Mouse (Mus musculus) adrenal gland, adult 8-10 months (tissue): Measurements from ENCODE around the gene Zdhhc20. TPM values are rescaled to one million over a fixed set of nuclear protein-coding genes. Genes with fewer than 3 reads are reported as not detected.
A peak's percentile ranks its signal among the peaks of the same experiment; 100 is the strongest.
"Not testable (repeated sequence)": the region's sequence is repeated elsewhere in the genome, so short reads cannot be mapped to it uniquely, and the experiment has no call there.

Experiments used
- DNase-seq: peaks from one replicate; pipeline ENCODE4 v3.0.0; 2022
- total RNA-seq, 4 experiments: library from RNA; stranded (reverse); gene quantifications; 2 replicates each; pipeline ENCODE4 v1.2.4; 2022

Zdhhc20 gene
- total RNA-seq, 4 experiments from 2014 or later, result 43.3 to 60.0 (median 49.9) TPM

GRCm38 (mm10) chr14:57889541-57890010 is 500 bp downstream of the Zdhhc20 start:
- DNase-seq, result peak; percentile 31

GRCm38 (mm10) chr14:57887171-57887570 is 2.9 kb downstream of the Zdhhc20 start:
- no peak for DNase-seq

DNA sequence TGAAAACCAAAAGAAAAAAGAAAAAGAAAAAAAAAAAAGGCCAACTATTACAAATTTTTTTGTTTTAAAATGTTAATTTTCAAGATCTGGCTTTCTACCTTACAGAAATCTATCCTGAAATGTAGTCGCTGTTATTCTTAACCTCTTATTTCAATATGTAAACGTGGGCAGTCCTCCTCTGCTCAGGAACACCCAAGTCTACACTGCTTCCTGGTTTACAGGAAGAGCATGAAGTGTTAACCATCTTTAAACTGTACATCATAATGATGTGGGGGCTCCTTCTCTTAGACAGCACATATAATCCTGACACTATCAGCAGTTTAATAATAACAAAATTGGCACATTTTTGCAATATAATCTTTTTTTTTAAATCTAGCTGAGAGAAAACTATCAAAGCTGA is 4.0 kb downstream of the Zdhhc20 start:
- no peak for DNase-seq

DNA sequence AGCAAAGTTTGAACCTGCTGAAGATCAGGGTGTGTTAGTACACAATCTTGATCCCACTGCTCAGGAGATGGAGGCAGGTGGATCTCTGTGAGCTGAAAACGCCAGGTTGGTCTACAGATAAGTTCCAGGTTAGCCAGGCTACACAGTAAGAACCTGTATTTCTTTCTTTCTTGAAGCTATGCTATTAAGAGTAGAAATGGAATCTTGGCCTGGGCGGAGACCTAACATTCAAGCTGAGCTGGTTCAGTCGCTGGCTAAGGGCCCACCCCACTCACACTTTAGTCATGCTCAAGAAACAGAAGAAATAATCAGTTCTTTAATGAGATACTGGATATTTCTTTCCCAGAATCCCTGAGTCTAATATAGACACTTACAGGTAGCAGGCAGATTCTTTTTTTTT is 6.7 kb downstream of the Zdhhc20 start:
- no peak for DNase-seq

GRCm38 (mm10) chr14:57882720-57883119 is 7.4 kb downstream of the Zdhhc20 start:
- peak; percentile 26 for DNase-seq

DNA sequence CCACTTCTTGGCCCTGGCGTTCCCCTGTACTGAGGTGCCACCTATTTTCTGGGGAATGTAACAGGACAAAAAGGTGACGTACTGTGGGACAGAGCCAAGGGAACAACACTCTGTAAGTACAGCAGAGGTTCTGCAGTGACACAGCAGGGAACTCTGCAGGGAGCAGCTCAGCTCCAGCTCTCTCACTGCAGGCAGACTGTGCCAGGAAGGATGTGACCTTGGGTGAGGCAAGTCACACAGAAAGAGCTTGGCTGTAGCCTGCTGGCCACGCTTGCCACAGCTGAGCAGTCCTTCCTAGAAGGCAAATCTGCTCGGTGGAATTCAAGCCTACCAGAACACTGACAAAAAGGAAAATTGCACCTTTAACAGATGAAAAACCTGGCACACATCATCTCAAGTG is 8.3 kb downstream of the Zdhhc20 start:
- peak; percentile 84 for DNase-seq

- no peak for DNase-seq
Measured at GRCm38 (mm10) chr14:57881074-57881473, 9.0 kb downstream of the Zdhhc20 start.

DNA sequence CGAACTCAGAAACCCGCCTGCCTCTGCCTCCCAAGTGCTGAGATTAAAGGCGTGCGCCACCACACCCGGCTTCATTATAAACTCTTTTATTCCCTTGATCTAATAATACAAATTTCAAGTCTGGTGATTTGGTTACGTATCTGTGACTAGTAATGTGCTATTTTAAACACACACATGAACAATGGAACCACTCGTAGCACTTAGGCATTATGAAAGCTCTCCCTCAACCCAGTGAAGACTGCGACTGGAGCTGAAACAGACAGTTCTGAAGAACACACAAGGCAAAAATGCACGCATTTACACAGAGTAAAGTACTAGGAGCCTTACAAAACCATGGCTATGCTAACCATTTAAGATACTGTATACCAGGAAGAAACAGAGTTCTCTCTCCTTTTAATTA is 12.2 kb downstream of the Zdhhc20 start:
- DNase-seq, result no peak

- DNase-seq, result no peak
Measured at GRCm38 (mm10) chr14:57866676-57867276, 23.3 kb downstream of the Zdhhc20 start.

- DNase-seq, result no peak
Measured at GRCm38 (mm10) chr14:57865256-57865655, 24.8 kb downstream of the Zdhhc20 start.

GRCm38 (mm10) chr14:57863129-57863528 is 26.9 kb downstream of the Zdhhc20 start:
- DNase-seq, result no peak

DNA sequence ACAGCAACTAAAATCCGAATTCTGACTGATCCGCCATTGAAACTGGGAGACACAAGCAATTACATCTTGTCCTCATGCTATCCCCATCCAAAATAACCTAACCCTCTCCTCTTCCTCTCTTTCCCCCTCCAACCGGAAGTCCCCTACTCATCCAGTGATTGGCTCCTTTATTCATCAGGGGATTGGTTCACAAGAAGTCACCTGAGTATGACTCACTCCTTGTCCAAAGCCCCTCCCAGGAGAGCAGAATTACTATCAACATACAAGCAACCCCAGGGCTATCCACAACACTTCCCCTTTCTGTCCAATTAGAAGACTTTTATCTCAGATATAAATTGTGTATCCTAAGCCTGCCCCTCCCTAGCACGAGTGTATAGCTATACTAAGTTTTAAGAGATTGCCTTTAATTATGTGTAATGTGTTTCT is 28.1 kb downstream of the Zdhhc20 start:
- DNase-seq, result no peak

DNA sequence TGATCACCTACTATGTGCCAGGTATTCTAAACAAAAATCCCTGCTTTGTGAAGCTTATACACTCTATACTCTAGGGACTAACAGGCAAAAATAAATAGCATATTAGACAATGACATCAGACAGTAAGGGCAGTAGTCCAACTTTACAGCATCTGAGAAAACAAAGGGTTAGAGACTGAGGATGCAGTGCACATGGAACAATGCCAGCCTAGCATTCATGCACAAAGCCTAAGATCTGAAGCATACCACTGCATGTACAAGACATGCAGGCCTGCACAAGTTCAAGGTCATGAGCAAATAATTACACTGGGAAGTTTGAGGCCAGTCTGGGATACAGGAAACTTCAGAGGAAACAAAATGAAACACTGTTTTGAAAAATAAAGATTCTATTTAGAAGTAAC is 30.6 kb downstream of the Zdhhc20 start:
- no peak for DNase-seq

GRCm38 (mm10) chr14:57858601-57859000 is 31.5 kb downstream of the Zdhhc20 start:
- DNase-seq, result no peak

DNA sequence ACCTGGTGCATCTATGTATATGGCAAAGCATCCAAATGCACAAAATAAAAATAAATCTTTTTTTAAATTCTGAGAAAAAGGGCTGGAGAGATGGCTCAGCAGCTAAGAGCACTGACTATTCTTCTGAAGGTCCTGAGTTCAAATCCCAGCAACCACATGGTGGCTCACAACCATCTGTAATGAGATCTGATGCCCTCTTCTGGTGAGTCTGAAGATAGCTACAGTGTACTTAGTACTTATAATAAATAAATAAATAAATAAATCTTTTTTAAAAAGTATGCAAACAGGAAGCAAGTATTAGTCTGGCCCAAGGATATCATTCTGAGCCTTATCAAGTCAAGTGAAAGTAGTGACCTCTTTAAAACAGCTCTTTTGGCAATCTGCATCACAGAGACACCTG is 34.0 kb downstream of the Zdhhc20 start:
- DNase-seq, result not testable (repeated sequence)

- DNase-seq, result no peak
Measured at GRCm38 (mm10) chr14:57852961-57853360, 37.1 kb downstream of the Zdhhc20 start.

DNA sequence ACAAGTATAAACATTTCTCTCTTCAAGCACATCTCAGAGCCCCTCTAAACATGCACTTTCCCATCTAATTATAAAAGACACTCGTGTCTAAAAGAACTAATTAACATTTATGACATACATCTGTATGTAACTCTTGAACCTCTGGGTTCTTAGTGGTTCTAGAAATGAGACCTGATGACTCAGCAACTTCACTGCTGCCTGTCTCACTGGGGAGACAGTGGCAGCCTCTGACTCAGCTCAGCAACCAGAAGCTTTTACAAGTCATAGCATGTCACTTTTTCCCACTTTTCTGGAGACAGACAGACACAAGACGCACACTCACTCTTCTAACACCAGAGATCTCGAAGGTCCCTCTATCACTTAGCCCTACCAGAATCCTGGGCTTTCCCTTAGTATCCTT is 39.7 kb downstream of the Zdhhc20 start:
- DNase-seq, result no peak

DNA sequence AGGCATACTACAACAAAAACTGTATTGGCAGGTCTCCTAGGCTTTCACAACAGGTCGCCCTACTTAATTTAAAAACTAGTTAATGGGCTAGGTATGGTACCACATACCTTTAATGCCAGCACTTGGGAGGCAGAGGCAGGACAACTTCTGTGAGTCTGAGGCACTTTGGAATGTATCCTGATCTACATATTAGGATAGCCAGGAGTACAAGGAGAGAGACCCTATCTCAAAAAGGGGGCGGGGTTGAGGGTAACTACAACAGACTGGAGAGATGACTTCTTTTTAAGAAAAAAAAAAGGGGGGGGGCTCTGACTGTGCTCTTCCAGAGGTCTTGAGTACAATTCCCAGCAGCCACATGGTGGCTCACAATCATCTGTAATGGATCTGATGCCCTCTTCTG is 41.4 kb downstream of the Zdhhc20 start:
- no peak for DNase-seq

- DNase-seq, result not testable (repeated sequence)
Measured at GRCm38 (mm10) chr14:57848061-57848460, 42.0 kb downstream of the Zdhhc20 start.

GRCm38 (mm10) chr14:57844535-57844934 is 45.5 kb downstream of the Zdhhc20 start:
- no peak for DNase-seq

DNA sequence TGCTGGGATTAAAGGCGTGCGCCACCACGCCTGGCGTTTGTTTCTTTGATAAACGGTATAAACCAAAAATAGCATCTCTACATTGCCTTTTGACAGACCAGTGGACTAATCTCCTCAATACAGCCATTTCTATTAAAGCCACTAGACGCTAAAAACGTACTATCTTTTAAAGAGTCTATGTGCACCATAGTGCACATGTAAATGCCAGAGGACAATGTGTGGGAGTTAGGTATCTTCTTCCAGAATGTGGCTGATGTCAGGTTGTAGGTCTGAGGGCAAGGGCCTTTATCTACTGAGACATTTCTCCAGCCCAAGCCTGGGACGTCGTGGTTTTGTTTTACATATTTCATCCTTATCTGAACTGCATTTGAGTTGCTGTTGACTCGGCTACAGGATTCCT is 54.9 kb downstream of the Zdhhc20 start:
- no peak for DNase-seq

GRCm38 (mm10) chr14:57833526-57833925 is 56.5 kb downstream of the Zdhhc20 start:
- no peak for DNase-seq

GRCm38 (mm10) chr14:57827284-57827683 is 62.8 kb downstream of the Zdhhc20 start:
- no peak for DNase-seq

DNA sequence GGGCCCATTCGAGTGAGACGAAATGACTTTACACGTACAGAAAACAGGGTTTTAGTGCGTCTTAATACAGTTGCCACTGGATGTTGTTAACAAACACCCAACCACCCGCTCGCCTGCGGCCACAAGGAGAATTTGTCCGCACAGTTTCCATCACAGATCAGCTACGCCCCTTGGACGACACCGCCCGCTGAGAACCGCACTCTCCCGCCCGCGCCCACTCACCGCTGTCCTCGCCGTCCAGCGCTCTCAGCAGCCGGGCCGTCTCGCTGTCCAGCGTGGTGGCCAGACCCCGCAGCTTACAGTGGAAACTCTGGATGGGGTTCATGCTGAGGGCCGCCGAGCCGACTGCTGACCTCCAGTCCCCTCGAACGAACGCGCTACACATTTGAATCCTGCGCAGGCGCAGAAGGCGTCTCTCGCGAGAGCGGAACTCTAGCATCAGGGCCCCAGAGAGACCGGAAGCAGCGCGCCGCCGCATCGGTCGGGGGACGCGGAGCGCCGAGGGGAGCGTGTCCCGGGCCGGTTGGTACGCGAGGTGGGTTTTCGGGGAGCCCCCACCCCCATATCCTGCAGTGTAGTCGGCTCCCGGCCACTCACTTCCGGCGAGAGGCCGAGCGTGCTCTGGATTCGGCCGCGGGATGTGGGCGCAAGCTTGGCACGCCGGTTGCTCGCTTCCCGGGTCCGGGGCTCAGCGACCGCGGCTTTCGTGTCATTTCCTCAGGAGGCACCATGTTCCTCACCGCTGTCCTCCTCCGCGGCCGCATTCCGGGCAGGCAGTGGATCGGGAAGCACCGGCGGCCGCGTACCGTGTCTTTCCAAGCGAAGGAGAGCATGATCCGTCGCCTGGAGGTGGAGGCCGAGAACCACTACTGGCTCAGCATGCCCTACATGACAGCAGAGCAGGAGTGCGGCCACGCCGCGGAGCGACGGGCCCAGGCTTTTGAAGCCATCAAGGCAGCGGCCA is 64.0 kb downstream of the Zdhhc20 start, which contains the start of the genes Ska3 and Mrpl57:
Gene Ska3, minus strand, starts transcription at position 398 of the 964 bp plus-strand sequence.
Gene Mrpl57, plus strand, starts transcription at position 447 of the 964 bp plus-strand sequence.
- DNase-seq, result peak; percentile 87
